Mouse (Mus musculus): ENCODE measurements around the gene Sept14.

- TF ChIP-seq GATA1 (IDR thresholded peaks at IDR 0.05; ENCODE audit: borderline replicate concordance, low read length): no peak
- TF ChIP-seq FLI1 (IDR thresholded peaks at IDR 0.05; ENCODE audit: low read length): no peak
Observed at GRCm38 (mm10) chr5:129720176-129720575, 11.9 kb upstream of the Sept14 start.
